Mouse (Mus musculus) small intestine, adult 2 months (tissue): ENCODE data around the gene Gm45015.
"Not testable (repeated sequence)": the region's sequence is repeated elsewhere in the genome, so short reads cannot be mapped to it uniquely, and the experiment has no call there.

ENCODE experiments used
- CTCF ChIP-seq: fragments of 200-500 bp; IDR thresholded peaks from 2 replicates; pipeline ENCODE4 v1.5.1; 2012; ENCODE audit warnings: low read depth, mild to moderate bottlenecking, control low read depth, inconsistent platforms, low read length, moderate library complexity, mixed read lengths; ENCODE audit not compliant: insufficient replicate concordance, insufficient read length; ENCODE audit errors: extremely low read depth
- POLR2A ChIP-seq: fragments of 200-500 bp; IDR thresholded peaks from 2 replicates; pipeline ENCODE4 v1.6.1; 2012; ENCODE audit warnings: low read depth, mild to moderate bottlenecking, control low read depth, inconsistent platforms, low read length, moderate library complexity

DNA sequence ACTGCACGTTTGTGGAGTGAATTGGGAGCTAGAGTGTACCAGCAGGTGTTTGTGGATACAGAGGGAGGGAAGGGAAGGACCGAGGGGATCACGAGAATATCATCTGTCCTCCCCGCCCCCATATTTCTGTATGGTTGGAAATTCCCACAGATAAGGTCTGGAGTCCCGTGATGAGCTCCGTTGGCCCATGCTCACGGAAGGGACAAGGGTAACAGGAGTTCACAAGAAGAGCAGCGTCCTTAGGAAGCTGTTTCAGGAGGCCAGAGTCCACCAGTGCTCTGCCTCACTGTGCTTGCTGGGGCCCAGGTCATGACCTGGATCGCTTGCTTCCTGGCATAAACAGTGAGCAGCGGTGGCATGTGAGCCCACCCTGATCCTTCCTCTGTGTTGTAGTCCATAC, 40.9 kb downstream of the Gm45015 start:
- TF ChIP-seq POLR2A, CTCF: not testable (repeated sequence)
